Mouse (Mus musculus): ENCODE measurements around the gene Plpp2.

Gene Plpp2

DNA sequence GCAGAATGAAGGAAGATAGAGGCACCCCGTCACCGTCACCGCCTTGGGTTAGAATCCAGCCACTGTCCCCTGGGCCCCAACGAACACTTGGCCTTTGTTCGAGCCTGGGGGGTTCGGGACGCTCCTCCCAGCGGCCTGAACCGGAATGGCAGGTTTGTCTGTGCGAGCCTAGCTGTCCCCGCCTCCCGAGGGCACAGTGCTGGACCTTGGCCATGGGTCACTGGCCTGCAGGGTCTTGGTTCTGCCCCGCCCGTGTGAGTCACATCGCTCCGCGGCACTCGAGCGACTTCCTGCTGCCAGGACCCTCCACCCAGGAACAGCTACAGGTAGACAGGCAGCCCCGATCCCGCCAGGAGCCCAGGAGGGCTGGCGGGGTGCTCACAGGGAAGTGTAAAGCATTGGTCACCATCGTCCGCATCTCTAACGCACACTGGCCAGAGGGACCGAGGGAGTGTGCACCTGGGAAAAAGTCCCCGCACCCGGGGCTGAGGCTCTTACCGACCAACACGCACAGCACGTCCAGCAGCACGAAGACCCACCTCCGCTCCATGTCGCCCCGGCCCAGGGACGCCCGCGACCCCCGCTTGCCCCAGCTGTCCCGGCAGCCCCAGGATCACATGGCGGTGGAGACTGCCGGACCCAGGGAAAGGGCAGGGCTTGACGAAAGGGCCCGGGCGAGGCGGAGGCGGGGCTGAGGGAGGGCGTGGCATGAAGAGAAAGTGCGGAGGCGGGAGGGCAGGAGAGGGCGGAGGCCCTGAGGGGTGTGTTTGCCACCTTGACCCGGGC is at the start of gene Plpp2:
Gene Plpp2, minus strand, starts transcription at position 671 of the 786 bp plus-strand sequence.
- peak; percentile 87 for DNase-seq (ENCODE audit: low spot score)

DNA sequence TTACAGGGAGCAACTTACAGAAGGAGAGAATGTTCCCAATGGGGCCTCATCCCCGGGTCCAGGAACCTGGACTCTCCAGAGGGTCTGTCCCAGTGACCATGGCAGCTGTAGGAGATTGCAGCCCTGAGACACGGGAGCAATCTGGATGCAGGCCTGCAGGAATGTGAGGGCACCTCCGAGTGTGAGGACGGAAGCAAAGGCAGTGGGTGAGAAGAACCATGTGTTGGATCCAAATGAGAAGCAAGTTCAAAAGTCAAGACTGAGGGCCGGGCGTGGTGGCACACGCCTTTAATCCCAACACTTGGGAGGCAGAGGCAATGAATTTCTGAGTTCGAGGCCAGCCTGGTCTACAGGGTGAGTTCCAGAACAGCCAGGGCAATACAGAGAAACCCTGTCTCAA is 47.9 kb upstream of the Plpp2 start:
- DNase-seq (ENCODE audit: low spot score) = peak; percentile 32

DNA sequence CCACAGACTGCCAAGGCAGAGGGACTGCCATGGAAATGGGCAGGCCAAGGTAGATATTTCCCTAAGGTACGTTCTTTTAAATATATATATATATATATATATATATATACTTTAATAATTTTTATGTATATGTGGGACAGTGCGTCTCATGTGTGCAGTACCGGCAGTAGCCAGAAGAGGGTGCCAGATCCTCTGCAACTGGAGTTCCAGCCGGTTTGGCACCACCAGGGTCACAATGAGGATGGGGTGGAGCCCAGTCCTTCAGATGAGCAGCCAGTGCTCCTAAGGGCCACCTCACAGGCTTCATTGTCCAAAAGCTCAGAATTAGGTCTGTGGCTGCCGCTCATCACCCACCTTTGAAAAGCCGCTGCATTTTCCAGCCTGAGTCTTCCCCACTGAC is 47.2 kb upstream of the Plpp2 start:
- DNase-seq (ENCODE audit: low spot score) = peak; percentile 85

DNA sequence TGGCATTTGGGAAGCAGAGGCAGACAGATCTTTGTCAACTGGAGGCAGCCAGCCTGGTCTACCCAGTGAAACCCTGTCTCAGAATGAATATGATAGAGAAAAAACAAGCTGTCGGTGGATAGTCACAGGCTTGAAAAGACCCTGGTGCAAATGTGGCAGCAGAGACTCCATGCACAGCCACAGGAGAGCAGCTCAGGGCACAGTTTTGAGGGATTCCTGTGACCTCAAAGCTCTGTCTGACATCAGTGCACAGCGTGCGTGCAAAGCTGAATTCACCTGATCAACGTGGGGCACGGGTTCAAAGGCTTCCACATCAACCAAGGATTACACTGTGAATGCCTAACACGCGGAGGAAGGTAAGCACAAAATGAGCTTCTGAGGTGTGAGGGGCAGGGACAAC is 46.8 kb upstream of the Plpp2 start:
- peak; percentile 30 for DNase-seq (ENCODE audit: low spot score)

DNA sequence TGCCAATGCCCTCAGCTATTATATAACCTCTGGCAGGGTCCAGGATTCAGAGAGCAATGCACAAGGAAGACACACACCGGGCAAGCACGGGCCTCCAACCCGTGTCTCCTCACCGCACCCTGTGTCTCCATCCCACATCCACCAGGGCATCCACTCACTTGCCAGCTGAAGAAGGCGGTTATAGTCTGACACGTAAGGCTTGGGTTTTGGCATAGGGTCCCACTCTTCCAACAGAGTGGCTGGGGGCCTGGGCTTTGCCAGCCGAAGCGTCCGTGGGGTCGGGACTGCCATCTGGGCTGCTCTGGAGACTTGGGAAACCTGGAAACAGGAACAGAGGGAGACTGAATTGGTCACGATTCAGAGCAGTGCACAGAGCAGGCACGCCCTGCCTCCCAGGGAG is 46.2 kb upstream of the Plpp2 start:
- peak; percentile 35 for DNase-seq (ENCODE audit: low spot score)

DNA sequence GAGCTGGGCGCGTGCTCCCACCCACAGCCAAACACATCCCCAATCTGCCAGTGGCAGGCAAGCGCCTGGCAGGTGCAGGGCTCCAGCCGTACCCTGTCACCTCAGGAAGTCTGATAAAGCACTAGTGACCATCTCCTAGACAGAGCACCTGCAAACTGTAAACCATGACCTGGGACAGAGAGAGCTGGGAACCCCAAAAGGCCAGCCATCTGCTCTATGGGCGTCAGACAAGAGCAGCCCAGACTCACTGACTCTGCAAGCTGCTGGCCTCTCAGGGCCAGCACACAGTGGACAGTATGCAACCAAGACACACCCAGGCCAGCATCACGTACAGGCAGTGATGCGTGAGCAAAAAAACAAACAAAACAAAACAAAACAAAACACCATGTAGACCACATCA is 45.3 kb upstream of the Plpp2 start:
- peak; percentile 16 for DNase-seq (ENCODE audit: low spot score)

DNA sequence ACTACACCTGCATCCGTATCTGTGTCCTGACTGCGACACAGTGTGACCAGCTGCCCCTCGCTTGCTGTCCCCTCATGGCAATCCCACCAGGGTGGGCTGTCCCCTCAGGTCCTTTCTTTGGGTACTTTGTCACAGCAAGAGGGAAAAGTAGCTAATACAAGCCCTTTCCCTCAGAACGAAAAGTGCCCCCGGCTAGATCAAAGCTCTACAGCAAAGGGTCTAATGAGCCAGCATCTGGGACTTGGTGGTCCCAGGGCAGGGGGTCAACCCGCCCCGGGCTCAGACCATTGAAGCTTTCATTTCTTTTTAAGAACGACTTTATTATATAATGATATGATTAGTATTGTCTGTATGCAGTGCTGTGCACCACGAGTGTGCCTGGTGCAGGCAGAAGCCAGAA is 44.7 kb upstream of the Plpp2 start:
- DNase-seq (ENCODE audit: low spot score) = peak; percentile 27

DNA sequence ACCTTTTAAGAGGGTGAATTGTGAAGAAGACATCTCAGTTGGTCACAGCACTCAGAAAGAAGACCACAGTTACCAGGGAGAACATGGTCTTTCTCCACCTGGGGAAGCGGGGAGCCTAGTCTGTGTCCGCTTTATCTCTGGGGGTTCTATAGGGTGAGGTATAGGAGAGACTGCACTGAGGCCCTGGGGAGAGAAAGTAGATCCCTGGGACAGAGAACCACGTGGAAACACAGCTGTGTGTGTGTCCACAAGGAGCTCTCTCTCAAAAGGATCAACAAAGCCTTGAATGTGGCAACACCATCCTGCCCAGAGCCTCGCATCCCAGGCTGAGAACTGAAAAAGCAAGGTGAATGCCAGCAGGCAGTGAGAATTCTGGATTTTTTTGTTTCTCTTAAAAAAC is 43.8 kb upstream of the Plpp2 start:
- no peak for DNase-seq (ENCODE audit: low spot score)

DNA sequence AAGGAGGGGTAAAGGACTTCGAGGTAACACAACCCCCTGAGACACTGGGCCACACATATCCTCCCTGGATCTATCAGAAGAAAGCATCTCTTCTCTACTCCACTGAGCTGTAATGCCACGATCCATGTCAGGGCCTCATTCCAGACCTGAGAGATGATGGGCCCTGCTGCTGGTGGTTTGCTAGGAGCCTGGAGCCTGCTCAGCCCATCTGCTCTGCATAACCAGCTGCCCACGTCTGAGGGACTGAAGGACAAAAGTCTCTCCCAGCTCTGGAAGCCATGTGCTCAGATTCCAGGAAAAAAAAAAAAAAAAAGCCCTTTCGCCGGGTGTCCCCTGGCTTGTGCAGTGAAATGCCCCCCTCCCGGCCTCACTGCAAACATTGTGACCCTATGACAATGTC is 42.2 kb upstream of the Plpp2 start:
- DNase-seq (ENCODE audit: low spot score) = no peak

DNA sequence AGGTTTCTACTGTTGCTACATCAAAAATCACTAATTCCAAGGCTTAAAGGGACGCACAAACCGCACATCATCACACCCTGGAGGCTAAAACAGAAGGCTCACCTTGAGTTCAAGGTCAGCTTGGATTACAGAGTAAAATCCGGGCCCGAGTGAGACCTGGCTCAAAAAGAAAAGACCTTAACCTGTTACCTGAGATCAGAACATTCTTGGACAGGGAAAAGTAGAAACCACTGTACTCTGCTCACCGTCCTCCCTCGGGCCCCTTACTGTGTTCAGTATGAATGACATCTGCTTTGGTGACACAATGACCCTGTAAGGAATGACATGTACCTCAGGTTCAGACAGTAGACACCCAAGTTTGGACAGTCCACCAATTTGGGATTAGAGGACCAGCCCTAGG is 41.2 kb upstream of the Plpp2 start:
- no peak for DNase-seq (ENCODE audit: low spot score)

DNA sequence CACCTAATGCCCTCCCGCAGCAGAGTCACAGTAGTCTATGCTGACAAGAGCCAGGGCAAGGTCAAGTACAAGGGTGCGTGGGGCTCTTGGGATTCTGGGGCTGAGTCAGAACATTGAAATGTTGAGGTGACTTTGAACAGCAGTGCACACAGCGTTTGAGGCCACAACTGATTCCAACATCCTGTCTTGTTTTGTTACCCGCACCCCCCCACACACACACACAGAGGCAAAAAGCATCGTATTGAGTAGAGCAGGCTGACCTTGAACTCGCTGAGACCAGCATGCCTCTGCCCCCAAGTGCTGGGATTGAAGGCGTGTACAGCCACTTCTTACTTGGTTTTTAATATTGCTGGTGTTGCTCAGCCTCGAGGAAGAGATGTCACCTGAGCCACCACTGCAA is 40.8 kb upstream of the Plpp2 start:
- peak; percentile 32 for DNase-seq (ENCODE audit: low spot score)

DNA sequence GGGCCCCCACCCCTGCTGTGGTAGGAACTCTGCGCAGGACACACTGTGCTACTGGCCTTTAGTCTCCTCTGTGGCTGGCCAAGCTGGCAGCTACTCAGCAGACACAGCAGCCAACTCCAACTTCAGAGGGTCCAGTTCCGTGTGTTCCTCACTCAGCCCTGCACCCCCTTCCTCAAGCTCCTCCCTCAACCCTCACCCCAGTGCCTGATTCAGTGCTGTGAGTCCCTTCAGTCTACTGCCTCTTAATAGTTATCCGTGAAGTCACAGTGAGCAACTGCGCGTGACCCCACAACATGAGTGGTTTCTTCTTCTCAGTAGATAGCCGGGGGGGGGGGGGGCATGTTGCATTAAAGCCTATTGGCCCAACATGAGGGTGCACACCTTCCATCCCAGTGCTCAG is 40.0 kb upstream of the Plpp2 start:
- DNase-seq (ENCODE audit: low spot score) = peak; percentile 33

DNA sequence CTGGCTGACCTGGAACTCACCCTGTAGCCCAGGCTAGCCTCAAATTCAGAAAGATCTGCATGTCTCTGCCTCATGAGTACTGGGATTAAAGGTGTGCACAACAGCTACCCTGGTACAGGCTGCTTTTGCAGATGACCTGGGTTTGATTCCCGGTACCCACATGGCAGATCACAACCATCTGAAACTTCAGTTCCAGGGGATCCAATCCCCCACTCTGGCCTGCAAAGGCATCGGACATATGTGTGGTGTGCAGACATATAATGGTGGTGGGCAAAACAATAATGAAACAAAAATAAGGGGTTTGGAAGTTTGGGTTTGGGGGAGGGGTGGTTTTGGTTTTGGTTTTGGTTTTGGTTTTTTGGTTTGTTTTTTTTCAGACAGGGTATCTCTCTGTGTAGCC is 37.7 kb upstream of the Plpp2 start:
- DNase-seq (ENCODE audit: low spot score) = peak; percentile 19

DNA sequence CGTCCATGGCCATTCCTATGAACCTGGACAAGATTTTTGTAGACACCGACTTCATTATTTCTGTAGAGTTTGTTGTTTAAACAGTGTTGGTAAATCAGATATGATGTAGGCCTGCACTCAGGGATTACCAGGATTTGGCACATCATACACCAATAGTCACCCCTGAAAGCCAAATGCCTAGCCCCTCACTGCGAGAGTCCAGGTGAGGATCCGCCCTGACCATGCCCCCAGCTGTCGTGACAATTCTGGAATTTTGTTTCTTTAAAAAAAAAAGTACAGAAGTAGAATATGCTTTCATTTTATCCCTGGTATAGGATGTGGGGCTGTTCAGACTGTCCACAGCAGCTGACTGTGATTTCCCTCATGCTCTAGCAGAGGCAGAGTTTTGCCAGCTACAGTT is 36.3 kb upstream of the Plpp2 start:
- no peak for DNase-seq (ENCODE audit: low spot score)

DNA sequence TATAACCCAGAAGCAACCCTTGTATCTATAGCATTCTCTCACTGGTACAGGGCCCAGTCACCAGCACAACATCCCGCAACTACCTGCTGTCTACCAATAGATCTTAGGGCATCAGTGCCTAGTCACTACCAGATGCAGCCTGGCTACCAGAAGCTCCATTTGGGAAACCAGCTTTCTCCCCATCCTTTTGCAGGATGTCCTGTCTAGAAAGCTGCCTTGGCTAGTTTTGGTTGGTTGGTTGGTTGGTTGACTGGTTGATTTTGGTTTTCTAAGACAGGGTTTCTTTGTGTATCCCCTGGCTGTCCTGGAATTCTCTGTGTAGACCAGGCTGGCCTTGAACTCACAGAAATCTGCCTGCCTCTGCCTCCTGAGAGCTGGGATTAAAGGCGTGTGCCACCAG is 26.1 kb upstream of the Plpp2 start:
- DNase-seq (ENCODE audit: low spot score) = no peak

DNA sequence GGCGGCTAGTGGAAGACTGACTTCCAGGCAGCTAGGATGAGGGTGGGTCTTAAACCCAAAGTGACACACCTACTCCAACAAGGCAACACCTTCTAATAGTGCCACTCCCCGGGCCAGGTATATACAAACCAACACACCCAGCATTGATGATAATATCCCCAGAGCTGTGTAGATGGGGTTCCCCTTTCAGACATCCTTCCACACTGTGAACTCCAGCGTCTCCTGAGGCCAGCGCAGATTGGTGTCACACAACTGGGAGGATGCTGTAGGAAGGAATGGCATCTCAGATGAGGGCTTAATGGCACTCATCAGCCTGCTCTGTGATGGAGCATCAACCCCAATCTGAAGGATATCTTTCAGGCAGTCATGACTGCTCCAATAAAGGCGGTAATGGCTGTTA is 23.9 kb upstream of the Plpp2 start:
- DNase-seq (ENCODE audit: low spot score) = peak; percentile 25

DNA sequence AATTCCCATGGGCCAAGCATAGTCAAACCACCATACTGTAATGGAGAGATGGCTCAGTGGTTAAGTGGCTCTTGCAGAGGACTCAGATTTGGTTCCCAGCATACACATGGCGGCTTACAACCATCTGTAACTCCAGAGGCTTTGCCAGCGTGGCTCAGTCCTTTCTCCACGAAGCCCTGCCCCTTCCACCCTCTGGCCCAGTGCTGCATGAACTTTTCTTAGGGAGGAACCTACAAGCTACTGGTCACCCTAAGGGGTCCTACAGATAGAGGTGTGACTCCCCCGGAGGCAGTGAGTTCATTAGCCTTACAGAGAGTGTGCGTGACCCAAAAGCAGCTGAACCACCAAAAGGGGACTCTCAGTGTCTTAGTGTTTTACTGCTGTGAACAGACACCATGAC is 23.4 kb upstream of the Plpp2 start:
- DNase-seq (ENCODE audit: low spot score) = peak; percentile 36

DNA sequence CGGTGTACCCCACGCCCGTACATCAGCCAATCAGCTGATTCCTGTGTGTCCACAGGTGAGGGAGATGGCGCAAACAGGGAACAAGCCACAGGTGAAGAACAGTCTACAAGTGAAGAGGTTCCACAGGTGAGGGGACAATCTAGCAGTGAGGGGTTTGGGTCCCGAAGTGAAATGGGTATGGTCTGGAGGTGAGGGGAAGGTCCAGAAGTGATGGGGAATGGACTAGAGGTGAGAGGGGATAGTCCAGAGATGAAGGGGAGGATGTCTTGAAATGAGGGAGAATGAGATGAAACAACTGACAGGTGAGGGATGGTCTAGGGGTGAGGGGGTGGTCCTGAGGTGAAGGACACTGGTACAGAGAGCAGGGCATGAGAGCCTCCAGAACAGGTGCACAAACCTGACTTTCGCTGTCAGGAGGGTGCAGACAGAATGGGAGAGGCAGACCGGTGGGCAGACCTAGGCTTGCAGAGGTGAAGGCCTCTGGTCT is 21.7 kb upstream of the Plpp2 start:
- DNase-seq (ENCODE audit: low spot score) = peak; percentile 41

DNA sequence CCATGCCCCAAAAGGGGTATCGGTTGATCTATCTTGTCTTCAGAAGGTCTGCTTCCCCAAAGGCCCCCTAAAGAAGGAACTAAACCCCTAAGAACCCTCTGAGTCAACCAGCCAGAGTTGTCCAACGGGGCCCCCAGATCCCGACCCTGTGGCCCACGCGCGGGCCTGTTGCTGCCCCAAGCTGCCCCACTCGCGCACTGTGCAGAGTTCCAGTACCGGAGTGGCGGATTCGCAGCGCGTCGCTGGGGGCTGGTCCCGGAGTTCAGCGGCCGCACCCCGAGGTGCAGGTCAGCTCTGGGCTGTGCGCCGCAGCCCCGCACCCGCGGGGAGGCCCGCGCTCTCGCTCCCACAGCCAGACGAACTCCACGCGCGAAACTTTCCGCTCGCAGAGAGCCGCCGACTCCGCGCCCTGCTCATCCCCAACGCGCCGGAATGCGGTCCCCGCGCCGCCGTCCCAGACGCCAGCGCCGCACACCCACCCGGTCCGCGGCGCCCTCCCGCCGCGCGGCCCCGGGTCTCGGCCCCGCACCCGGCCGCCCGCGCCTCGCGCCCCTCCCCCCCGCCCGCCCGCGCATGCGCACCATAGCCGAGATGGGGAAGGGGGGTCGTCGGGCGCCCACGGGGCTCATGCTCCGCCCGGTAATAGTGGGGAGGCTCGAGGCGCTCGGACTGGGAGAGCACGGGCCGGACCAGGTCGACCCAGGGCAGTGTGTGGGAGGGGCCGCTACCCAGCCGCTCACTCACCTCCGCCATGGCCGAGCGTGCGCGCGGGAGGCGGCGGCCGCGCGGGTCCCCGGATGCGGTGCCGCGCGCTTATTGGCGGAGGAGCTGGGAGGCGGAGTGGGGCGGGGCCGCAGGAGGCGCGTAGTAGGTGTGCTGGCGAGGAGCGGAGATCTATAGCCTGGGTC is 21.0 kb upstream of the Plpp2 start, which contains the start of gene Mier2:
Gene Mier2, minus strand, starts transcription at position 870 of the 908 bp plus-strand sequence.
- DNase-seq (ENCODE audit: low spot score) = peak; percentile 89

DNA sequence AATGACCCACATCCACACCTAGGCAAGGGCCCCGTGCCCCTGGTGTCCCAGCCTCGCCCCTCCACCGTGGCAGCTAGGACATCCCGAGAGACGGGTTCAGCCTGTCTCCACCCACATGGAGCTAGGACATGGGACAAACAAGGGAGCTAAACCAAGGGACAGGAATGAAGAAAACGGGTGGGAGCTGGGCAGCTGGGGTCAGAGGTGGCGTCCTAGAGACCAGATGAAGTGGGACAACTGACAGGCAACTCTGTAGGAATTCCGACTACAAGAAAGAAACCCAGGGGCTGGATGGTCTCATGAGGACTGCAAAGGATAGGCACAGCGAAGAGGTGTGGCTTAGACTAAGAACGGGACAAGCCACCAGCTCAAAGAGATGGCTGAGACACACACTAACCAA is 20.1 kb upstream of the Plpp2 start:
- DNase-seq (ENCODE audit: low spot score) = peak; percentile 46

DNA sequence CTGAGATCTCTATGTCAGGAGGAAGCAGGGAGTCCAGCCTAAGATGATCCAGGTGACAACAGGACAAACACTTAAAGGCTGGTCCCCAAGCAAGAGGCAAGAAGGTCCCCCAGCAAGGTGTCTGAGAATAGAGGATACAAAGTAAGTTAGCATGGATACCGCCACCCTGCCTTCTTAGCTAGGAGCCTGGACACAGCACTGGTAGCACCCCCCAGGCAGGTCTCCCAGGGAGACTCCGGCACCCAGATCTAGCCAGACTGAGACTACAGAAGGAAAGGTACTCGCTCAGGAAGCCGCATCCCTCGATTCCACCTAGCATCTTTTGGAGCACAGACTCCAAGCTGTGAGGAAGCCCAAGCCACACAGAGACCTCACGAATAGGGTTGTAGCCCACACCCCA is 19.6 kb upstream of the Plpp2 start:
- DNase-seq (ENCODE audit: low spot score) = peak; percentile 41

DNA sequence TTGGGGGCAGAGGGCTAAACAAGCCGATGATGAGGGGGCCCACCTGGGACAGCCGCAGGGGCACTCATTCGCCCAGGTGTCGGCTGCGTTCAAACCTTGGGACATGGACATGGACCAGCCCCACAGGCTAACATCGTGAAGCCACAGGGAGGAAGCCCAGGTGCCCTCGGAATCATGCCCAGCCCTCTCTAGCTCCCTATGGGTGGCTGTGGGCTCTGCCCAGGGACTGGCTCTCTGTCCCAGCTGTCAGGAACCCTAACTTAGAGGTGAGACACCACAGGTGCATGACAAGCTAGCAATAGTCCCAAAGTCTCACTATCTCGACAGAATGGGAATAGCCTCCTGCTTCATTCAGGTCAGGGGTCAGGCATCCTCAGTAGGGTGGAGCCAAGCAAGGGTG is 18.9 kb upstream of the Plpp2 start:
- peak; percentile 40 for DNase-seq (ENCODE audit: low spot score)

DNA sequence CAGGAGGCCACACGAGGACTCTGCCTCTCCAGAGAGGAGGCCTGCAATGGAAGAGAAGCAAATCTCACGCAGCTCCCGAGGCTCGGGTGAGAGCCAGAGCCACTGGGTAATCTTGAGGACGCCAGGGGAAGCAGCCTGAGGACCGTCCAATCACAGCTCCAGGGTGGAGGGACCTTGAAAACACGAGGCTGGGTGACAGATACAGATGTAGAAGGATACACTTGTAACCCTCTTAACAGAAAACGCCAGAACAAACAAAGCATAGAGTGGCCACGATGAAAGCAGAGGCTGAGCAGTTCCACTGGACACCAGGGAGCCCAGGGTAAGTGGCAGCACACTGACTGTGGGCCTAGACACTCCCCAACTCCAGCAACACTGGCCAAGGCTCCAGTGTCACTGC is 16.8 kb upstream of the Plpp2 start:
- peak; percentile 61 for DNase-seq (ENCODE audit: low spot score)

Measured in testis, postnatal 10 days (tissue).